In the genomic region with DNA sequence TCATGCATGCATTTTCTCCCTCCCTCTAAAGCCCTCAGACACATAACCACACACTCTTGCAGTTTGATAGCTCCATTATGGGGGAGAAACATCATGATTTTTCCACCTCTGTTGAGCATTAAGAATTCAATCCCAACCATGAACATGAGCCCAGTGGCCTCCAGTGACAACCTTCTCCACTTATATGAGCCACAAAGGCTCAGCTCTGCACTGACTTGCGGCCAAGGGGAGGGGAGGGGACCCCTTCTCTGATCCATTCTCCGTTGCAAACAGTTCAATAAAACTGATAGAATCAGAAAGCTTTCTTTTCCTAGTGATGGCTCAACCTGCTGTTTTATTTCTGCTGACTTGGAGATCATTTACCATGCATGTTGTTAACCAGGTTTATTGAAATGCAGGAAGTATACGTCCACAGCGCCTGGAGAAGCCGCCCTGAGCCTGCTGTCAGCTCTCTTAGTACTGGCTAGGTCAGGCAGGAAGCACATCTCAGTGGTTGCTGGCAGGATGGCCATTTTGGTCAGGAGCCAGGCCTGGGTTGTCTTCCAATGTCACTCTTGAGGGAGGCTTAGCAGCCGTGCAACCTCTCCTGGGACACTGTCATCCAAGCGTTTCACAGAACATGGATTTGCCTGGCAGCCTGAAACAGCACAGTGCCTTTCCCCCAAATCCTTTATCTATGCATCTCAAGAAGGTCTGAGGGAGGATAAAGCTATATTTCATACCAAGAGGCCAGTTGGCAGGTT, we compare ENCODE assay signal across 7 mouse cellular contexts.
DNase-seq lines count a peak whose midpoint lies in the region; ATAC-seq and TF ChIP-seq lines count a peak whose summit lies in the region.

No protein-coding gene starts in this region.

- TF ChIP-seq CTCF in stomach, postnatal 0 days (IDR thresholded peaks at IDR 0.05; ENCODE audit: low read depth) = no peak

- WGBS in neural tube, embryonic 13.5 days = 38% methylated on average over 7 of the region's 7 CpGs
- 34% methylated on average over 7 of the region's 7 CpGs for WGBS in hindbrain, embryonic 16.5 days
- 57% methylated on average over 7 of the region's 7 CpGs for WGBS in stomach, postnatal 0 days

- peaks cover 3% of the 10 kb centered on the region; the same call in 1 of the 2 replicates for H3K27me3 ChIP-seq in neural tube, embryonic 13.5 days
- no peaks in the 10 kb centered on the region for H3K27me3 ChIP-seq in hindbrain, embryonic 16.5 days (replicated peaks; ENCODE audit: control insufficient read depth, insufficient read depth, low read length)
- no peaks in the 10 kb centered on the region for H3K27me3 ChIP-seq in stomach, postnatal 0 days (ENCODE audit: control insufficient read depth, insufficient read depth, low read length)

- 0 out of 2 replicates have a peak overlapping the region, but pooled peaks have one; percentile 34 for H3K27ac ChIP-seq in neural tube, embryonic 13.5 days (replicated peaks)
- H3K27ac ChIP-seq in hindbrain, embryonic 16.5 days (ENCODE audit: low read depth, low read length) = peak overlapping the region; percentile 16; the same call in 1 of the 2 replicates
- H3K27ac ChIP-seq in stomach, postnatal 0 days (replicated peaks) = no peak overlapping the region

- no peak overlapping the region for H3K4me2 ChIP-seq in neural tube, embryonic 13.5 days
- H3K4me2 ChIP-seq in hindbrain, embryonic 16.5 days (ENCODE audit: low read length) = no peak overlapping the region
- no peak overlapping the region for H3K4me2 ChIP-seq in stomach, postnatal 0 days (replicated peaks; ENCODE audit: low read depth)

- intact Hi-C loops in left cerebral cortex, postnatal 36 days (cut with DNase I) = no loop called here

- no peaks in the 10 kb centered on the region for H3K36me3 ChIP-seq in neural tube, embryonic 13.5 days
- H3K36me3 ChIP-seq in hindbrain, embryonic 16.5 days (ENCODE audit: control insufficient read depth, insufficient read depth, low read length) = no peaks in the 10 kb centered on the region
- no peaks in the 10 kb centered on the region for H3K36me3 ChIP-seq in stomach, postnatal 0 days (ENCODE audit: control insufficient read depth, insufficient read depth, low read length)

- no peak overlapping the region for H3K9ac ChIP-seq in neural tube, embryonic 13.5 days
- H3K9ac ChIP-seq in hindbrain, embryonic 16.5 days (ENCODE audit: low read depth, low read length) = no peak overlapping the region
- no peak overlapping the region for H3K9ac ChIP-seq in stomach, postnatal 0 days (ENCODE audit: low read length)

- H3K9me3 ChIP-seq in neural tube, embryonic 13.5 days = no peaks in the 10 kb centered on the region
- no peaks in the 10 kb centered on the region for H3K9me3 ChIP-seq in hindbrain, embryonic 16.5 days (ENCODE audit: control insufficient read depth, low read length)
- H3K9me3 ChIP-seq in stomach, postnatal 0 days (ENCODE audit: control insufficient read depth, low read length) = no peaks in the 10 kb centered on the region

- no peak for DNase-seq in neural tube, embryonic 10.5 days (ENCODE audit: extremely low spot score, low spot score)
- peak; percentile 90 to 92 for DNase-seq in cerebellum, postnatal 25 days
- DNase-seq in ovary, postnatal 36 days (ENCODE audit: low spot score) = peak; percentile 30
- no peak for DNase-seq in stomach, postnatal 0 days (ENCODE audit: low spot score)
- DNase-seq in left cerebral cortex, postnatal 36 days (ENCODE audit: low spot score in 2 of 2) = no peak

- H3K4me1 ChIP-seq in neural tube, embryonic 13.5 days (replicated peaks) = peaks cover 28% of the 10 kb centered on the region
- H3K4me1 ChIP-seq in hindbrain, embryonic 16.5 days (ENCODE audit: control insufficient read depth, insufficient read depth, low read depth, low read length) = peaks cover 11% of the 10 kb centered on the region
- no peaks in the 10 kb centered on the region for H3K4me1 ChIP-seq in stomach, postnatal 0 days (replicated peaks; ENCODE audit: control insufficient read depth, insufficient read depth)

- no peak for ATAC-seq in neural tube, embryonic 13.5 days (ENCODE audit: low read depth)
- ATAC-seq in hindbrain, embryonic 16.5 days = peak; percentile 84
- ATAC-seq in stomach, postnatal 0 days (ENCODE audit: low FRiP score, low TSS enrichment) = no peak

- no peak for TF ChIP-seq EP300 in stomach, postnatal 0 days (optimal IDR thresholded peaks at IDR 0.05)

- no peak overlapping the region for H3K4me3 ChIP-seq in neural tube, embryonic 13.5 days
- H3K4me3 ChIP-seq in hindbrain, embryonic 16.5 days (ENCODE audit: low read length) = no peak overlapping the region
- no peak overlapping the region for H3K4me3 ChIP-seq in stomach, postnatal 0 days (ENCODE audit: low read depth, low read length)

Comparison
In these comparisons a context has a peak if more than half of its experiments do, and no peak if none do; other contexts are left out.
1. DNase-seq: peak in cerebellum, postnatal 25 days (2 of 2) and ovary, postnatal 36 days (single experiment); none in neural tube, embryonic 10.5 days (single experiment), stomach, postnatal 0 days (single experiment) and left cerebral cortex, postnatal 36 days (0 of 2).